Mouse (Mus musculus) CD8-positive naive resting alpha-beta T cell, adult 57 days (primary cell): ENCODE measurements around the gene Mfsd2b. TPM values are rescaled to one million over a fixed set of nuclear protein-coding genes. Genes with fewer than 3 reads are reported as not detected.

ENCODE experiments used
- total RNA-seq: library from RNA; stranded (reverse); gene quantifications from one replicate; pipeline ENCODE4 v1.2.4, GENCODE M21; 2023

Mfsd2b gene
- 3.1 TPM for total RNA-seq

GRCm38 (mm10) chr12:4874161-4874927 is at the start of gene Mfsd2b:
Gene Mfsd2b (minus strand): TSS chr12:4874359.

GRCm38 (mm10) chr12:4916994-4917804 is 43.0 kb upstream of the Mfsd2b start, which contains the start of gene Atad2b:
Gene Atad2b (plus strand): TSS chr12:4917353.

GRCm38 (mm10) chr12:4906951-4907906 is 33.1 kb upstream of the Mfsd2b start, which contains the start of gene Ubxn2a:
Gene Ubxn2a (minus strand): TSS chr12:4907705.

GRCm38 (mm10) chr12:4842890-4843597 is 31.1 kb downstream of the Mfsd2b start, which contains the start of gene Wdcp:
Gene Wdcp (plus strand): TSS chr12:4843303.

GRCm38 (mm10) chr12:4841392-4841887 is 32.7 kb downstream of the Mfsd2b start, which contains the start of gene Fkbp1b:
Gene Fkbp1b (minus strand): TSS chr12:4841591.

GRCm38 (mm10) chr12:4817361-4818101 is 56.6 kb downstream of the Mfsd2b start, which contains the start of gene Sf3b6:
Gene Sf3b6 (plus strand): TSS chr12:4817544.

Other genes with a start within 250 kb of the Mfsd2b start
- 0.52 TPM for gene Fam228a, start 135.9 kb downstream of the Mfsd2b start, total RNA-seq
- 1.8 TPM for gene Pfn4, start 105.3 kb downstream of the Mfsd2b start, total RNA-seq
- gene Fam228b, start 105.1 kb downstream of the Mfsd2b start, total RNA-seq: 2.8 TPM
- 140 TPM for gene Sf3b6, start 56.8 kb downstream of the Mfsd2b start, total RNA-seq
- not detected for gene Fkbp1b, start 32.8 kb downstream of the Mfsd2b start, total RNA-seq
- gene Wdcp, start 31.1 kb downstream of the Mfsd2b start, total RNA-seq: 17.1 TPM
- gene Ubxn2a, start 33.3 kb upstream of the Mfsd2b start, total RNA-seq: 23.9 TPM
- gene Atad2b, start 43.0 kb upstream of the Mfsd2b start, total RNA-seq: 64.6 TPM